Mouse (Mus musculus) lung, adult 18-20 months (tissue): ENCODE results near the gene Hsf2bp.

Experiments used
- DNase-seq, 2 experiments: peaks; one replicate each; pipeline ENCODE4 v3.0.0; 2022; ENCODE audit warnings: mixed read lengths in 2 of 2

Gene Hsf2bp

DNA sequence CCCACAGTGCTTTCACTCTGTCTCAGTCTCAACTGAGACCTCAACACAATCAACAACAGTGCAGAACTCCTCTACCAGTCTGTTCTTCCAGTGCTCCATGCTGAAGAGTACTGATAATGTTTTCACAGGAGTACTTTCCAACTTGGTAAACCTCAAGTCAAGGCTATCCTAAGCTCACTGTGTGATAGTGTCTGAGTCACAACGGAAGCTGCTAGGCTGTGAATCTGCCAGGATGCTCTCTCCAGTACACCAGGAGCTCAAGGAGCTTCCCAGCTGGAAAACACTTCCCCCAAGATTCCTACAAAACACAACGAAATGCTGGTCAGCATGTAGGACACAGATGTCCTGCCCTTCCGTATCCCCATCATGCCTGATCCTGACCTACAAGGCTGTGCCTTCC is 7.8 kb downstream of the Hsf2bp start:
- DNase-seq, result no peak

DNA sequence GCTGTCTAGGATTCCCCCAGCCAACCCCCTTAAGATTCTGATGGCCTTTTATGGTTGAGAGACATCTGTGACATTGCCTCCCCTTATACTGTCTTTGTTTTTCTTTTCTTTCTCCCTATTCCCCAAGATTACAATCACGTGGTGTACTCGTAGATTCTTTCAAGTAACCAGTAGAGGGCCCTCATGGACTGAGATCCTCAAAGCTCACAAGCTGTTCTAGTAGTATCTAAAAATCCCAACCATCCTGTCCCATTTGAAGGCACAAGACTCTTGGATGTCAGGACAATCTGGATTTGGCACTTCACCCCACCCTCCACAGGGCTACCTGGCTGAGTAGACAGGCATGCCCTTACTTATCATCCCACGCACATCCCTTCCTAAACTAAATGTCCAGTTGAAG is 8.5 kb downstream of the Hsf2bp start:
- DNase-seq, result peak in 1 of 2 experiments; percentile 32

GRCm38 (mm10) chr17:32025386-32025785 is 10.8 kb downstream of the Hsf2bp start:
- peak; percentile 73 to 81 for DNase-seq

- peak; percentile 76 to 90 for DNase-seq
Observed at GRCm38 (mm10) chr17:32024671-32025073, 11.5 kb downstream of the Hsf2bp start.

GRCm38 (mm10) chr17:32023088-32023487 is 13.1 kb downstream of the Hsf2bp start:
- DNase-seq, result no peak

DNA sequence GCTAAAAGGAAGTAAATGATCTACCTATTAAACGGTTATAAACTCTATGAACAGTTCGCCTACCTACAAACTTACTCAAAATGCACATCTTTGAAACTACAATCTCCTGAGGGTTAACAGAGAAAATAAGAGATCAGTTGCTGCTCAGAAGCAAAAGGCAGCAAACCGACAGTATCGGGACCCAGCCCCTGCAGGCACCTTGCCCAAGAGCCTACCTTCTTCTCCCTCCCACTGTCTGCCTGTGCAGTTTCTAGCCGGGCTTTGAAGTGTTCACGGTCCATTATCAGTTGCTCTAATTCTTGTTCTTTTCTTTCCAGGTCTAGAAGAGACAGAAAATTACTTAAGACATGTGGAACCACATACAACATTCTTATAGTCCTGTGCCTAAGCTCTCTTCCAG is 13.6 kb downstream of the Hsf2bp start:
- no peak for DNase-seq

GRCm38 (mm10) chr17:32021981-32022380 is 14.2 kb downstream of the Hsf2bp start:
- no peak for DNase-seq

- no peak for DNase-seq
Observed at GRCm38 (mm10) chr17:32018127-32018894, 17.8 kb downstream of the Hsf2bp start.

DNA sequence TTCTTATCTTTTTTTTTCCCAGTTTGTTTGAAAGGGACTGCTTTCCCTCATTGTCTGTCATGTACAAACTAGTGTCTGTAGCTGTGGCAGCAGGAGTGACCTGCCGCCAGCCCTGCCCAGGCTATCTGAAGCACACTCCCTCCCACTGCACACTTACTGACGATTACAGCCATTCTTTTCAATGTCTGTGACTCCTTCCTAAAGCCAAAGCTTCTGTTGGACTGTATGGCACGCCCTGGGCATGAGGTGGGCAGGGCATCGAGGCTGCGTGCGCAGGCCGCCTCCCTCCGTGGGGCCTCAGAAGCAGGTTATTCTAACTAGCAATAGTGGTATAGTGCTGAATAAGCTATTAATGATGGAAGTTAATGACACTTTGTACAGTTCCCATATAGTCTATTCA is 19.7 kb downstream of the Hsf2bp start:
- no peak for DNase-seq

DNA sequence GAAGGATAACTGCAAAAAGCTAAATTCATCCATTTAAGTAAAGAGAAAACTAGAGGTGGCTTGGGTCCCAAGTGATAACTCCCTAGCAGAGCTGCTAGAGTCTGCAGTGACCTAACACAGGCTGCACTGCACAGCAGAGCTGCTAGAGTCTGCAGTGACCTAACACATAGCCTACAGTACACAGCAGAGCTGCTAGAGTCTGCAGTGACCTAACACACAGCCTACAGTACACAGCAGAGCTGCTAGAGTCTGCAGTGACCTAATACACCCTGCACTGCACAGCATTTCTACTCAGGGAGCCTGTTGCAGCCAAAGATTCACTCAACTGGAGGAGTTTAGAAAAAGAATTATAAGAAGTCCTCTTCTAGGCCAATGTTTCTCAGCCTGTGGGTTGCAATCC is 22.5 kb downstream of the Hsf2bp start:
- no peak for DNase-seq

GRCm38 (mm10) chr17:32012254-32012653 is 23.9 kb downstream of the Hsf2bp start:
- DNase-seq, result no peak

- DNase-seq, result no peak
Observed at GRCm38 (mm10) chr17:32011694-32012093, 24.5 kb downstream of the Hsf2bp start.

DNA sequence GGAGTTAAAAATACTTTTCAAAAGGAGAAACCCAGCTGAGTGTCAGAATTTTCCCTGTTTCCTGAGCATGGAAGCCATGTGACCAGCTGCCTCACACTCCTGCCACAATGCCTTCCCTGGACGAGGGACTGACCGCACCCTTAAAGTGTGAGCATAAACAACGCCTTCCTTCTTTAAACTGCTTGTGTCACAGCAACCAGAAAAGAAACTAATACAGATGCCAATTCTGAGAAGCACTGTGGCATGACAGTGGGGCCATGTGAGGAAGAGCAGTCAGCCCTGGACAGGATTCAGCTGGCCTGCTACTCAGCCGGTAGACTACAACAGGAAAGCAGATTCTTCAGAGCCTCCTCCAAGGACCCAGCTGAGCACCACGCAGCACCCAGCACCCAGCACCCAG is 29.3 kb downstream of the Hsf2bp start:
- peak; percentile 59 to 79 for DNase-seq

DNA sequence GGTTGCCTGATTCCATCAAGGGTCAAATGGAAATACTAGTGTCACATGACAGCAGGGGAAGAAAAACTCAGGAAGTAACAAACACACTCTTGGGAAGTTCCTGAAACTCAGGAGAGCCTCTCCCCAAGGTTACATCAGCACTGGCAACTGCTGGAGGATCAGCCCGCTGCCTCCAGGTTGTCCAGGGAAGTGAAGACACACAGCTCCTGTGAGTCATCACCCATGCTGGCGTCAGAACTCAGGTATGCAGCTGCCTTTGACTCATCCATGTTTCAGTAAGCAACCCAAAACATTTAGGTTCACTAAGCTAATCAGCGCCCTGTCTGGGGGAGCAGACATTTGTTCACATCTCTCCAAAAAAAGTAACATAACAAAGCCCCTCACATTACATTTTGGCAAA is 32.9 kb downstream of the Hsf2bp start:
- DNase-seq, result no peak

GRCm38 (mm10) chr17:31998351-31998750 is 37.8 kb downstream of the Hsf2bp start:
- no peak for DNase-seq

- DNase-seq, result no peak
Observed at GRCm38 (mm10) chr17:31996331-31996730, 39.8 kb downstream of the Hsf2bp start.

GRCm38 (mm10) chr17:31995784-31996183 is 40.4 kb downstream of the Hsf2bp start:
- no peak for DNase-seq

DNA sequence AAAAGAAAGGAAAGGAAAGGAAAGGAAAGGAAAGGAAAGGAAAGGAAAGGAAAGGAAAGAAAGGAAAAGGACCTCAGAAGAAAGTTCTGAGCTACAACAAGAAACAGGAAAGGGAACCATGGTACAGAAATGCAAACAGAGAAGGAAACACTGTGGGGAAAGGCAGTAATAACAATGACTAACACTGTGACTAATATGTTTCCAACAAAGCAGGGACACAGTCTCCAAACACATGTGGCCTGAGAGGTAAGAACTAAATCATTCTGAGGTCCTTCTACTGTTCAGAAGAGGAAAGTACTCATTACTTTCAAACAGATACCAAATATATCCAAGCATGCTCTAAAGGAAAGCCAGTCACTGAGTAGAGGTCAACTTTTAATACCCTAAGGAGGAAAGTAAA is 42.0 kb downstream of the Hsf2bp start:
- no peak for DNase-seq

DNA sequence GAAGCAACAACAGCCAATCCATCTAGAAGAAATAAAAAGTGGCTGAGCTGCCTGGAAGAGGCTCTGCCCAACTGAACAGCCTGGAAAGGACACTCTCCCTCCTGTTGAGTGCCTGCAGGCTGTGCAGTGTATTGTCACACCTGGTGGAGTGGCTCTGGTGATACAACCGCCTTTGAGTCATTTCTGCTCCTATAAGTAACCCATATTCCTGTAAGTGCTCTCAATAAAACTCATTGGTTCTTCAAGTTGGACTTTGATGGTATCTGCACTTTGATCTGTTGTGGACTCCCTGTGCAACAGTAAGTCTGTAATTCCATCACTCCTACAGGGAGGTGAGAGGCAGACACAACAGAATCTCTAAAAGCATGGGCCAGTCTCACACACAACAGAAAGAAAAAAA is 42.8 kb downstream of the Hsf2bp start:
- no peak for DNase-seq

DNA sequence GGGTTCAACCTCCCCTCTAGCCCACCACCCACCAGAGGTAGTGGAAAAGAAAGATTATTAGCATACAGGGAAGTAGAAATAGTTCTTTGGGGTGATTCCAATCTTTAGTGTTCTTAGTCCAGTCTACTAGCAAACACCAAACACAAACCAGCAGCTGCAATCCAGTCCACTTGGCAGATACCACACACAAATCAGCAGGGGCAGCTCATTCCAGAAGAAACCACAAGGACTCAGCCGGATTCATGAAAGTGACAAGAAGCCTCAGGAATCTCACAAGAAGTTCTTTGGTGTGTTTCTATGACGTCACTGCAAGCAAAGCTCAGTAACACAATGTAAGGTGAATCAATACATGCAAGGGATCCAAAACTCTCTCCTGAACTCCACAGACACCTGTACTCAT is 44.1 kb downstream of the Hsf2bp start:
- no peak for DNase-seq

GRCm38 (mm10) chr17:31989035-31989434 is 47.1 kb downstream of the Hsf2bp start:
- DNase-seq, result no peak

GRCm38 (mm10) chr17:31986915-31987314 is 49.2 kb downstream of the Hsf2bp start:
- no peak for DNase-seq

DNA sequence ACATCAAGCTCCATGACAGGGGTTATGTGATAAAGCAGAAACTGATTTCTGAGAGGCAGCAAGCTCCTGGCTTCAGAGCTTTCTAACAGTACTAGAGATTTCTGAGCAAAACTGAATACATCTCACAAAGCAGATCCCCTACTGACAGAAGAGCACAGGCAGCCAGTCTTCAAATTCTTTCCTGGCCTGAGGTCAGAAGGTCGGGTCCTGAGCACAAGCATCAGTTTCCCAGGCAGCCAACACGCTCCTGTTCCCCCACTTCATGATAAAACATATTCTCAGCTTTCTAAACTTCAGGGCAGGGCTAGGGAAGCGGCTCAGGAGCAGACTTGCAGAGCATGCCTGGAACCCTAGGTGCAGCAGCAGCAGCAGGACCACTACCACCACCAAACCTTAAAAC is 52.7 kb downstream of the Hsf2bp start:
- peak; percentile 22 to 46 for DNase-seq

DNA sequence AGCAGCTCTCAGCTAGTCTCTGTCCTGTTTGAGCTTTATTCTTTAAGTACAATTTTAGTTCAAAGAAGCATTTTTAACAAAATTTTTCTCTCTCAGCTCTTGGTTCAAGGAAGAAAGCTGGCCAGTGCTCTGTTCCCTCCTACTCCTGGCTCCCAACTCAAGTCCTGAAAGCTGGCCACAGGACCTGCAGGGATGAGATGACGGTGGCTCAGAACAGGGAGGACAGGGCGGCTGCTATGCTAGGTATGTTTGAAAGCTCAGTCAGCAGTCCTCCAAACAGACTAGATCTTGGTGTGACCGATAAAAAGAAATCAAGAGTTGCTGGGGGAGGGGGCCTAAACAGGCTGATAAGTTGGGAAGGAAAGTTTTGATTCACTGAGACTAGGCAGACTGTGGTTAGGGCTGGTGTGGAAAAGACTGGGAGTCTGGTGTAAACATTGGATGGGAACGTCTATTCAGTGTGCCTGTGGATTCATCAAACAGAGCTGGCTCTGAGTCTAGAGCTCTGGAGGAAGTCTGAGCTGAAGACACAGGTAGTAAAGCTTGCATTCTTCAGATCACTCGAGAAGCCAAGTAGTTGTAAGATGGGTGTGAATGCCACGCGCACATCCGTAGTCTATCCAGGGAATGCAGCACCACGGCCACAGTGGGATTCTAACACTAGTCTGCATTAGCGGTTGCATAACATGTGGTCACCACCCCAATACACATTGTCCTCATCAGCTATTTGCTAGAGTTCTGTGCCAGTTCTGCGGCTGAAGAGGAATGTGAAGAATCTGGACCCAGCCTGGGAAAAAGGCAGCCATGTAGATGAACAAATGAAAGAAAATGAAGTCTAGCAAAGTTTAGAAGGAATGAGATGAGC is 53.6 kb downstream of the Hsf2bp start:
- peak; percentile 85 to 92 for DNase-seq
